Mouse (Mus musculus): ENCODE measurements around the gene Gm973.
"Not testable (repeated sequence)": the region's sequence is repeated elsewhere in the genome, so short reads cannot be mapped to it uniquely, and the experiment has no call there.

Gene Gm973

GRCm38 (mm10) chr1:59630356-59630755, 114.3 kb downstream of the Gm973 start:
- DNase-seq (ENCODE audit: low spot score in 2 of 2), result not testable (repeated sequence)

DNA sequence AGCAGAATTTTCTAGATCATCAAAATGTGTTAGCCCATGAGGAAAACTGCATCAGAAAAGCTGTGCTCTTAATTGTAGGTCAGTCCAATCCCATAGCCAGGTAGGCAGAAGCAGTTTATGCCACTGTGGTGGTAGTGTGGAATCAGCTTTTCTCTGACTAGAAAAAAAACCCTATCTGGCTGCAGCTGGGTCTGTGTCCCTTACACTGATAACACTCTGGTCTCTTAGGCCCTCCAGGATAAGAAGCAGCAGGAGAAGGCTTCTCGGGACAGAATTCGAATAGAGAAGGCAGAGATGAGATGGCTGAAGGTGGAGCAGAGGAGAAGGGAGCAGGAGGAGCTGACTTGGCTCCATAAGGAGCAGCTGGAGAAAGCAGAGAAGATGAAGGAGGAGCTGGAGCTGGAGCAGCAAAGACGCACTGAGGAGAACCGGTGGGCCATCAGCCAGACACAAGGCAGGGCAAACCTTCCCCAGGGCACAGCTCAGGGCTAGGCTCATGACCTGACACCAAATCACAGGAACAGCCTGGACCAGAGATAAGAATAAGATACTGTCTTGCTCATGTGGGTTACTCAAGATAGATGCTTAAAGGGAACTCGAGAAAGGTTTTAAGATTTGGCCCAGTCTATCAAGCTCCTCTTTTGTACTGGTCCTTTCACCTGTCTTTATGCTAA, 116.1 kb downstream of the Gm973 start:
- no peak for DNase-seq (ENCODE audit: low spot score in 2 of 2)

DNA sequence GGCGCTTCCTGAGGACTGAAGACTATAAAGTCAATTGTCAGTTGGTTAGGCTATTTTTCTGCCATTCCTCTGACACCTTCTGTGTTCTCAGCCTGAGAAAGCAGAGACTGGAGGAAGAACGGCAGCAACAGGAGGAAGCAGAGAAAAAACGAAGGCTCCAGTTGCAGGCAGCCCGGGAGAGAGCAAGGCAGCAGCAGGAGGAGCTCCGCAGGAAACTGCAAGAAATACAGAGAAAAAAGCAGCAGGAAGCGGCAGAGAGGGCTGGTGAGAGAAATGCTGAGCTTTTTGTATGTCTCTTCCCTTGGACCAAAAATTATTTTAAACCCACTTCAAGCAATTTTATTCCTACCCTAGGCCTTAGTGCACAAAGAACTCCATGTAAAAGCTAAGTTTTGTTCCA, 117.0 kb downstream of the Gm973 start:
- no peak for DNase-seq (ENCODE audit: low spot score in 2 of 2)

GRCm38 (mm10) chr1:59636349-59636748, 120.3 kb downstream of the Gm973 start:
- DNase-seq (ENCODE audit: low spot score in 2 of 2), result no peak

DNA sequence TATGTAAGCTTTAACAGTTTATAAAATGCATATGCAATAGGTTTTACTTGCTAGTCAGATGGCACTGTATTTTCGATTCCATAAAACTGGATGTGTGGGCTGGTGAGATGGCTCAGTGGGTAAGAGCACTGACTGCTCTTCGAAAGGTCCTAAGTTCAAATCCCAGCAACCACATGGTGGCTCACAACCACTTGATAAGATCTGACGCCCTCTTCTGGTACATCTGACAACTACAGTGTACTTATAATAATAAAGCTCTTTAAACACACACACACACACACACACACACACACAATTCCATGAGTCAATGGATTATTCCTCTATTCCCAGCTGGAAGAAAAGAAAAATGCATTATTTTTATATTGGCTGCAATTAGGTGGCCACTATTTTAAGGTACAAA, 122.3 kb downstream of the Gm973 start:
- no peak for DNase-seq (ENCODE audit: low spot score in 2 of 2)

GRCm38 (mm10) chr1:59642488-59642887, 126.4 kb downstream of the Gm973 start:
- no peak for DNase-seq (ENCODE audit: low spot score in 2 of 2)

GRCm38 (mm10) chr1:59646502-59646901, 130.4 kb downstream of the Gm973 start:
- DNase-seq (ENCODE audit: low spot score in 2 of 2), result not testable (repeated sequence)

DNA sequence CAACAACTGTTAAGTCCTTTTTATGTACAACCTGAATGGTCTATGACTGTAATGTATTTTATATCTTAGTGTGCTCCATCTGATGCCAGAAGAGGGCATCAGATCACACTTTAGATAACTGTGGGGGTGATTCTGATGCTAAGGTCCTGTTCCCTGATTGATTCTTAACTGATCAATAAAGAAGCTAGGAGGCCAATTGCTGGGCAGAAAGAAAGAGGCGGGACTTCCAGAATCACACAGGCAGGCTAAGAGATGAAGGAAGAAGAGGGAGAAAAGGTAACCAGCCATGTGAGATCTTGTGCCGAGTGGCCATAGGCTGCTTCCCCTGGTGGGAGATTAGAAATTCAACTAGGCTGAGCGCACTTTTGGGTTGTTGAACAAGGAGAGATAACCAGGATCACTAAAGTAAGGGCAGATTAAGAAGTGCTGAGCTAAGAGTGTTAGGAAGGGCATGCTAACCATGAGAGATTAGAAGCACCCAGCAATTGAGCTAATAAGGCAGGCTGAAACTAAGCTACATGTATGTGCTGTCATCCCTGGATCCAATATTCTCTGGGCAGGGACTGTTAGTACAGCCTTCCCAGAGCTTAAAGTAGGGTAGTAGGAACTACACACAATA, 135.2 kb downstream of the Gm973 start:
- no peak for DNase-seq (ENCODE audit: low spot score in 2 of 2)

- DNase-seq (ENCODE audit: low spot score in 2 of 2), result no peak
Observed at GRCm38 (mm10) chr1:59653243-59653911, 137.3 kb downstream of the Gm973 start.

DNA sequence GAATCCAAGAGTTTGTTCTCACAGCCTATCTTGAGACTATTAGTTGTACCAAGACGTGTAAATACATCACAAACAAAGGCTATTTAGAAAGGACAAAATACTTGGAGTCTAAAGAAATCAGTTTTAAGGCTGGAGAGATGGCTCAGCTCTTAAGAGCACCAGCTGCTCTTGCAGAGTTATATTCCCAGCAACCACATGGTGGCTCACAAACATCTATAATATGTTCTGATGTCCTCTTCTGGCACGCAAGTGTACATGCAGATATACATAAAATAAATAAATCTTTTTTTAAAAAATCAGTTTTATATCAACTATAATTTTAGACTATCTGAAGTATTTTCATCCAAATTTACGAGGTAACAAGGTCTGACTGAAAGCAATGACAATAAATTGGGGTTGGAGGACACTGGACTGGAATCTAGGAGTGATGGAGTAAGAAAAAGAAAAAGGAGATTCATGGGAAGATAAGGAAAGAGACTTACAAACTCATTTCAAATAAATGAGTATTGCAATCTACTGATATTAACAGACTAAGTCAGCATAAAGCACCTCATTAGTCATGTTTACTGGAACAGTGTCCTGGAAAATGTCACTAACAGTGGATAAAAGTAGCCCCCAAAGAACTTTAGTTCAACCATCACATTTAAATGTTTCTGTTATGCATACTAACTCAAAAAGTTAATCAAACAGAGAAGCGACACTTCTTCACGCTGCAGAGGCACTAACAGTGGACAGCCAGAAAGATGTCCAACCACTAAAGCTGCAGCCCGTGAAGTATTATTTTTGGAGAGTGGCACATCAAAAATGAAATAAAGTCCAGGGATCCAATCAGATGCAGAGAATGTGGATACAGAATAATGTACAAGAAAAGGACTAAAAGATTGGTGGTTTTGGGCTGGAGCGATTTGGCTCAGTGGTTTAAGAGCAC, 140.4 kb downstream of the Gm973 start:
- no peak for DNase-seq (ENCODE audit: low spot score in 2 of 2)

DNA sequence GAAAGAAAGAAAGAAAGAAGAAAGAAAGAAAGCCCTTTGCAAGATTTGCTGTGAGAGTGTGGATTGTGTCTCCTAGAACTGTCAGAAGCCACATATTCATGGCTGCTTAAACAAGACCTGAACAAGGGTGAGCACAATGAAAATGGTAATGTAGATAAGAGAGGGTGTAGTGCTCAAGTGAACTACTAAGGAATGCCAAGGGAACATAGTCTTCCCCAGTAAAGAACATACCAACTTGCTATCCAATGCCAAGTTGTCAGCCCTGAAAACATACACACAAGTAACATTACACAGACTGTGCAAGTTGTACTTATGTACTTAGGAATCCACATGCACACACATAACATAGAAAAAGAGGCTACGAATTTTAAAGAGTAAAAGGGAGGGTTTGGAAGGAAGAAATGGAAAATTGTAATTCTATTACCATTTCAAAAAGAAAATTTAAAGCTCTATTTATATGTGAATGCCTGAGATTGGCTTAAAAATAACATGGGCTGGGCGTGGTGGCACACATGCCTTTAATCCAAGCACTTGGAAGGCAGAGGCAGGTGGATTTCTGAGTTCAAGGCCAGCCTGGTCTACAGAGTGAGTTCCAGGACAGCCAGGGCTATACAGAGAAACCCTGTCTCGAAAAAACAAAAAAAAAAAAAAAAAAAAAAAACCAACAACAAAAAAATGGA, 147.5 kb downstream of the Gm973 start:
- no peak for DNase-seq (ENCODE audit: low spot score in 2 of 2)

DNA sequence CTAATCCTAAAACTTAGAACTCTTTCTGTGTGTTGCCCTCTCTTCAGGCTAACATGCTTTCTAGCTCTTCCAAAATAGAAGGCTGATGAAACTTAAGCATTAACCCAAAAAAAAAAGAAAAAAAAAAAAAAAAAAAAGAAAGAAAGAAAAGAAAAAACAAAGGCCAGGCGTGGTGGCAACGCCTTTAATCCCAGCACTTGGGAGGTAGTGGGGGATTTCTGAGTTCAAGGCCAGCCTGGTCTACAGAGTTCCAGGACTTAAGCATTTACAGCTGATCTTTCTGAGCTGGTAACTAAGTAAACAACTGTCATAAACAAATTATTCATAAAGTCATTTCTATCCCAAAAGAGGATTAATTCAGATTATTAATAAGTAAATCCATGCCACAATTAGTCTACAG, 152.8 kb downstream of the Gm973 start:
- DNase-seq (ENCODE audit: low spot score in 2 of 2), result no peak

DNA sequence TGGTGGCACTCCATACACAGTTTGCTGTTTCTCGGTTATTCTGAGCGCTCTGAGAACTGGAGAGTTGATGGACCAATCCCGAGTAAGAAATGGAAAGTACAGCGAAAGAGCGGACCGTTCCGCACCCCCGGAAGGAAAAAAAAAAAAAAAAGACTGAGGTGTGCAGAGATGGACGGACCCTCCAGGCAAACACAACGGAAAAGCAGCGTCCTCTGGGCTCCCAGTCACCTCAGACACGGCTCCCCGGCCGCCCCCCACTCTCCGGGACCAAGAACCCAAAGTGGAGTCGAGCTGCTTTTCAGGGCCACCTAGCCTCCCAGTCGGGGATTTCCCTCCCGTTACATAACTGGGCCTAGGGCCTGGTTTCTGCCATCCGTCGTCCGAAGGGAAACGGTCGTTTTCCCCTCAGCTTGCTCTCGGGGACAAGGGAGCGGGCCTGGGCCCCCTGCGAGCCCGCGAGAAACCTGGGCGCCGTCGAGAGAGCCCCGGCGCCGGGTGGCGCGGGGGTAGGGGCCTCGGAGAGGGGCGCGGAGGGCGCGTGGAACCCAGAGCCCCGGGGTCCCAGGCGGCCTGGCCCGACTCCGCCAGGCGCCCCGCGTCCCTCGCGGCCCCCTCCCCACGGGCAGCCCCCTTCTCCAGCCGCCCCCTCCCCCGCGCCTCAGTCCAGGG, 154.0 kb downstream of the Gm973 start:
- DNase-seq (ENCODE audit: low spot score in 2 of 2), result peak; percentile 28 to 71

- DNase-seq (ENCODE audit: low spot score in 2 of 2), result peak; percentile 82 to 92
Observed at GRCm38 (mm10) chr1:59670641-59671168, 154.6 kb downstream of the Gm973 start, which contains the start of gene Sumo1. Gene Sumo1, minus strand, starts transcription at chr1:59670834.

DNA sequence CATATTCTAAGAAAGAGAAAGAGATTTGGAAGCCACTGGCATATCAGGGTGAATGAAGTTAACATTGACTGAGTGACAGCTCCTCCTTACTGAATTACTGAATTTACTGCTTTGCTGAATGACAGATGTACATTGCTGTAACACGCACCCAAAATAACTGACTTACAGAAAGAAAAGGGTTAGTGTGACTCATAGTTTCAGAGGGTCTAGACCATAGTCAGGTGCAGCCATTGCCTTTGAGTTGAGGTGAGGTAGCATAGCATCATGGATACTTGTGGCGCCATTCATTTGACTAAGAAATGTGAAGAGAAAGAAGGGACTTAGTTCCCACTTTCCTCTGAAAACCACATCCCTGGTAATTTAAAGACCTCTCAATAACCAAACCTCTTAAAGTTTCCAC, 157.6 kb downstream of the Gm973 start:
- no peak for DNase-seq (ENCODE audit: low spot score in 2 of 2)

- DNase-seq (ENCODE audit: low spot score in 2 of 2), result peak; percentile 22 to 69
Observed at GRCm38 (mm10) chr1:59683926-59684818, 168.1 kb downstream of the Gm973 start.

- peak; percentile 84 to 86 for DNase-seq (ENCODE audit: low spot score in 2 of 2)
Observed at GRCm38 (mm10) chr1:59684819-59685755, 169.0 kb downstream of the Gm973 start, which contains the start of gene Nop58. Gene Nop58, plus strand, starts transcription at chr1:59684971.

All from spleen, postnatal 4 days (tissue).